Mouse (Mus musculus) heart, postnatal 0 days (tissue): ENCODE data around the gene Chrm3.

Experiments
- CTCF ChIP-seq: IDR thresholded peaks from 2 replicates; pipeline ENCODE4 v1.5.1; 2016; ENCODE audit warnings: antibody characterized with exemption, control low read depth, low read depth
- EP300 ChIP-seq: IDR thresholded peaks from 2 replicates; pipeline ENCODE4 v1.6.1; 2016; ENCODE audit warnings: antibody characterized with exemption, low read depth

DNA sequence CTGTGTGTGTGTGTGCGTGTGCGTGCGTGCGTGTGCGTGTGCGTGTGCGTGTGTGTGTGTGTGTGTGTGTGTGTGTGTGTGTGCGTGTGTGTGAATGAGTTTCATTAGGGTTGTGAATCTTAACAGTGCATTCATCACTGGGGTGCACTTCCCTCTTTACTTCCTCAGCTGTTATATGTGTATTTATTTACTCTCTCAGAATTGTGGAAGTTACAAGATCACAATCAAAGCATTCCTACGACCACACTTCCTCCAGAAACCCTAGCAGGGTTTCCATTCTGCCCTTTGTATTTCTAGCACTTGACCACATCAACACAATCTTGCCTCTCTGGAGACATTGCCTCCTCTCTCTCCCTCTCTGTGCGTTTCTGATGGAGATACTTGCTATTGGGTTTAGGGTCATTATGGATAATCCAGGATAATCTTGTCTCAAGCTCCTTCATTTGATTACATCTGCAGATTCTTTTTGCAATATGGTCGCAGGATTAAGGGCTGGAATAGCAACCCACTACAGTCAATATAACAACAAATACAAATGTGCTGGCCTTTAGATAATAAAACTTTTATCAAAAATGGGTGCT lies 465.5 kb downstream of the Chrm3 start:
- TF ChIP-seq EP300 (no peak), CTCF (no peak)
